Mouse (Mus musculus): ENCODE measurements around the gene BC017158.

- no peak for TF ChIP-seq POLR2A (IDR thresholded peaks at IDR 0.05; ENCODE audit: control insufficient read depth, extremely low read depth, insufficient read depth, low read length, poor library complexity)
- TF ChIP-seq CTCF (IDR thresholded peaks at IDR 0.05; ENCODE audit: borderline replicate concordance, control insufficient read depth, extremely low read depth, insufficient read depth, low read length, poor library complexity), result no peak
Measured at GRCm38 (mm10) chr7:128234796-128235195, 63.2 kb downstream of the BC017158 start.
